Mouse (Mus musculus): ENCODE data around the gene Nepro.
A peak's percentile ranks its signal among the peaks of the same experiment; 100 is the strongest.

Nepro gene

DNA sequence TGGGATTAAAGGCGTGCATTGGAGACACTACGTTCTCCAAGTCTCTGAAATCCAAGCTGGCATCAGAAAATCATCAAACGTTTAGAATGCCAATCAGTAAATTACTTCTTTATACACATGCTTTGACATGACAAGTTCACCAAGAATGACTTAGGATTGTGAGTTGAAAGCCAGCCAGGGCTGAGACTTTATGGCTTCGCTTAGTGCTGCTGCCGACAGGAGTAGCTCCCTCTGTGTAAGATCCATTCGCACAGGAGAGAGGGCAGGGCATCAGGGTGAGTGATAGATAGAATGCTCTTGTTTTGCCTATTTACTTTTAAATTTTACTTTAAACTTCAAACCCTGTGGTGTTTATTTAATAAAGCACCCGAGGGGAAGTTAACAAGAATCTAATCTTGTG, 43.4 kb downstream of the Nepro start:
- no peak for DNase-seq

- no peak for DNase-seq
Observed at GRCm38 (mm10) chr16:44767967-44768366, 43.9 kb downstream of the Nepro start.

DNA sequence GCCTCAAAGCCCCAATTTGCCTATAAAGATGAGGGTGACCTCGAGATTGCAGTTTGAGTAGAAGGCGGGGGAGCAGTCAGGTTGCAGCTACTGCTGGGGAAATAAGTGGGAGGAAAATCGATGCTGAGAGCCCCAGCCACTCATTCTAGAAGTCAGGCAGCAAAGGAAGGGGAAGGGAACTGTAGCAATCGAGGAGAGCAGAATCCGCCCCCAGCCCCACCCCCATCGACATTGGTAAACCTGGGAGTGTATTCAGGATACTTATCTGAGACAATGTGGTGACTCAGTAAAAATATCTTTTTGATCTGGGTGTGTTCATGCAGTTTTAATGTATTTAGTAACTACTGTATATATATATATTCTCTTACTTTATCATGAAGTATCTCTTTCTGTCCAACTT, 48.5 kb downstream of the Nepro start:
- no peak for DNase-seq

DNA sequence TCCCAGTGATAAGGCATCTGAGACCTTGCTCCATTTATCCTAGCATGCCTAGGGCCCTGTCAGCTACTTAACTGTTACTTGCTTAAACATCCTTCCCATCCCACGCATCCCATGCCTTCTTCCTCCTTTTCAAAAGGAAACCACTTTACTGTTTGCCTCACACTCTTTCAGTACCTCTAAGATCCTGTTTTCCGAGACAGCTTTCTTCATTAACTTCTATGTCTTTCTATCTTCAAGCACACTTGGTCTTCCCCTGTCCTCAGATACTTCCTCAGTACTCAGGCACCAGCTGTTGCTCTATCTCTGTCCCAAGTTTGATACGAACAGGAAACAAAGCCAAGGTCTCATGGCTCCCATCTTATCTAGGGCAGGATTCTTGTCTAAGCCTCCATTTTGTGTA, 49.6 kb downstream of the Nepro start:
- DNase-seq = no peak

DNA sequence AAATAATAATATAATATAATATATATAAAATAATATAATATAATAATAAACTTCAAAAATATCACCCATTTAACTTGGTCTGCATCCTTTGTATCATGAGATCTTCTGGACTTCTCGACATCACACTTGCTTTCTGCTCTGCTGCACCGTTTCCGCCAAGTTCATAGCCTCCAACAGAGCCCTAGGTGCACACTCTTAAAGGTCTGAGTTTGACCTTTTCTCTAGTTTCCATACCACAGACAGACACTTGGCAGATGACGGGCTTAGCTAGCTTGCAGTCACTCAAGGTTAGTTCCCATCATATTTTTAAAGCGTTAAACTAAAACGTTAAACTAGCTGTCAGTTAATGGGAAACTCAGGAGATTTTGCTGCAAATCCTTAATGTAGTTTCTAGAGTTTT, 50.1 kb downstream of the Nepro start:
- no peak for DNase-seq

GRCm38 (mm10) chr16:44778538-44779147, 54.5 kb downstream of the Nepro start:
- peak; percentile 21 to 45 for DNase-seq

- no peak for DNase-seq
Observed at GRCm38 (mm10) chr16:44779494-44779893, 55.4 kb downstream of the Nepro start.

- DNase-seq = no peak
Observed at GRCm38 (mm10) chr16:44780751-44781150, 56.6 kb downstream of the Nepro start.
